Mouse (Mus musculus) monocyte, adult 59 days (primary cell): ENCODE data around the gene Tldc1. TPM values are rescaled to one million over a fixed set of nuclear protein-coding genes. Genes with fewer than 3 reads are reported as not detected.

ENCODE experiments used
- total RNA-seq, 2 experiments: library from RNA; stranded (reverse); gene quantifications; one replicate each; pipeline ENCODE4 v1.2.4; 2023

The Tldc1 gene
- 1 to 10 TPM; 3.7 to 4.1 TPM for total RNA-seq

GRCm38 (mm10) chr8:119778263-119778662, at the start of gene Tldc1:
Gene Tldc1, minus strand, starts transcription at chr8:119778416.

Other genes with a start within 250 kb of the Tldc1 start
- gene Mbtps1, start 219.7 kb downstream of the Tldc1 start, total RNA-seq, result 10 to 100 TPM; 77.2 to 87.1 TPM
- gene Hsdl1, start 203.2 kb downstream of the Tldc1 start, total RNA-seq, result 10 to 100 TPM; 27.1 to 30.9 TPM
- gene Dnaaf1, start 203.2 kb downstream of the Tldc1 start, total RNA-seq, result not detected
- 10 to 100 TPM; 12.1 to 12.9 TPM for gene Taf1c, start 173.2 kb downstream of the Tldc1 start, total RNA-seq
- not detected for gene Adad2, start 165.7 kb downstream of the Tldc1 start, total RNA-seq
- not detected for gene Kcng4, start 142.7 kb downstream of the Tldc1 start, total RNA-seq
- gene Wfdc1, start 112.1 kb downstream of the Tldc1 start, total RNA-seq, result not detected
- not detected for gene Atp2c2, start 78.4 kb downstream of the Tldc1 start, total RNA-seq
- gene Cotl1, start 62.1 kb upstream of the Tldc1 start, total RNA-seq, result 100 to 1,000 TPM; 842 to 879 TPM
- gene Klhl36, start 83.8 kb upstream of the Tldc1 start, total RNA-seq, result 10 to 100 TPM; 11.4 to 13.6 TPM
- 10 to 100 TPM; 45.9 to 54.0 TPM for gene Usp10, start 131.9 kb upstream of the Tldc1 start, total RNA-seq
- 10 to 100 TPM in 1 of 2 experiments, 1 to 10 TPM in 1; 7.1 to 17.1 TPM for gene Gm20388, start 132.4 kb upstream of the Tldc1 start, total RNA-seq
- 1 to 10 TPM in 1 of 2 experiments, under 1 TPM in 1; 0.15 to 1.4 TPM for gene Crispld2, start 214.0 kb upstream of the Tldc1 start, total RNA-seq